Mouse (Mus musculus): Measurements from ENCODE around the gene Mtss1l.

Gene Mtss1l

GRCm38 (mm10) chr8:110741816-110742451 is 20.7 kb downstream of the Mtss1l start:
- DNase-seq = peak; percentile 52 to 55

- DNase-seq = peak in 1 of 2 experiments; percentile 20
These were observed 21.2 kb downstream of the Mtss1l start for GRCm38 (mm10) chr8:110742452-110742818.

GRCm38 (mm10) chr8:110745162-110745561 is 23.9 kb downstream of the Mtss1l start:
- DNase-seq = no peak

DNA sequence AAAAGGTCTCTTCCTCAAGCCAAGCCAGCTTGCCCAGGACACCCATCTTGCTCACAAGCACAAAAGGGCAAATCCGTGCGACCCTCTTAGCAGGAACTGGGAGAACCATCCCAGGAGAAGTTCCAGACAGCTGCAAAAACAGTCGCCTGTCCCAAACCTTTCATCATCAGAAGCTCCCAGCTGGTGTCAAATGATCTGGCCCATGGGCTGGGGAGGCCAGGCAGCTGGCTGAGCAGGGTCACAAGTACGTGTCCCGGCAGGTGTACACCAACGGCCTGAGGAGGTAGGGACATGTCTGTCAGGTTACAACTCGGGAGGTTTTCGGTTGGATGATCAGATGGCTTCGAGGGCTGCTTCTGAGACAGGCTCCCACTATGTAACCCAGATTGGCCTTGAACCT is 25.4 kb downstream of the Mtss1l start:
- no peak for DNase-seq

GRCm38 (mm10) chr8:110749500-110750170 is 28.4 kb downstream of the Mtss1l start:
- peak; percentile 78 to 90 for DNase-seq

- no peak for DNase-seq
These were observed 29.0 kb downstream of the Mtss1l start for GRCm38 (mm10) chr8:110750269-110750668.

- no peak for DNase-seq
These were observed 30.2 kb downstream of the Mtss1l start for GRCm38 (mm10) chr8:110751490-110751889.

DNA sequence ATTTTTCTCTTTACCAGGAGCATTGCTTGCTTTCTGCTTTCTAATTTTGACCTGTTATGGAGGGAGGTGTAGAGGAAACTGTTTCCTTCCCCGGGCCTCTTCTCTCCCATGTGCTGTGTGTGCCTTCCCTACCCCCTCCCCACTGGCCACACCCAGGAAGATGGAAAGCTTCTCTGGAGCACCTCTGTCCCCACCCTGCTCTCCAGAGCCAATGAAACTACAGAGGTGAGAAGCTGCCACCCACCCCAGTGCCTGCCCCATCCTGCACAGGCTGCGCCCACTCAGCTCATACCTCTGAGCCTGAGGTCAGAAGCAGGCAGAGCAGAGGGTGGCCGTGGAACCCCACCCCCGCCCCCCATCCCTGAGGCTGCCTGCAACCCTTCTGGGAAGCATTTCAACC is 33.4 kb downstream of the Mtss1l start:
- DNase-seq = no peak

DNA sequence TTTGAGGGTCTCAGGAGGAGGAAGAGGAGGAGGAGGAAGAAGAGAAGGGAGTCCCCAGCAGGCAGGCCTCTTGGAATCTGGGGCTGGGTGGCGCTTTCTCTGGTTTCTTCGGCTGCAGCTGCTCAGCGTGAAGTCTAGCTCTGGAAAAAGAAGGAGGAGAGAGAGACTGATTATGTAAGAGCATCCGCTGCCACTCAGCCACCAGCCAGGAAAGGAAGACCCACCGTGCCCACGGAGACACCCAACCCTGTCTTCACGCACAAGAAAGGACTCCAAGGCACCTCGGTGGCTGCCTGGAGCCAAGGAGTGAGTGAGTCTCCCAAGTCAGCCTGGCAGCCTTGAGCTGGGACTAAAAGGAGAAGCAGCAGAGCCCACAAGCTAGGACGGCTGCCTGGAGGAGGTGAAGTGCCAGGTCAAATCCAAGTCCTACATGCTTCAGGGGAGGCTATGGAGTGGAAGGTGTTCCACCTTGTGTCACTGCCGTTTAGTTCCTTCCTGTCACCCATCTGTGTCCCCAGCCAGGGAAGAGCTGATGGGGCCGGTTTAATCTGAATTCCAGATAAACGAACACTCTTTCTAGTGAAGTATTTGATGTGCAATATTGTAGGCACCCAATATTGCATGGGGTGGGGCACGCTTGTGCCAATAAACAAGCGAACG is 34.4 kb downstream of the Mtss1l start:
- no peak for DNase-seq

GRCm38 (mm10) chr8:110756196-110756595 is 34.9 kb downstream of the Mtss1l start:
- DNase-seq = no peak

- no peak for DNase-seq
These were observed 39.1 kb downstream of the Mtss1l start for GRCm38 (mm10) chr8:110760280-110760940.

GRCm38 (mm10) chr8:110761185-110761584 is 39.9 kb downstream of the Mtss1l start:
- DNase-seq = no peak

GRCm38 (mm10) chr8:110761988-110762387 is 40.7 kb downstream of the Mtss1l start:
- no peak for DNase-seq

GRCm38 (mm10) chr8:110764671-110765070 is 43.4 kb downstream of the Mtss1l start:
- DNase-seq = no peak

- DNase-seq = peak; percentile 62 to 63
These were observed 46.0 kb downstream of the Mtss1l start for GRCm38 (mm10) chr8:110767261-110767660.

- DNase-seq = no peak
These were observed 51.2 kb downstream of the Mtss1l start for GRCm38 (mm10) chr8:110772452-110772851.

DNA sequence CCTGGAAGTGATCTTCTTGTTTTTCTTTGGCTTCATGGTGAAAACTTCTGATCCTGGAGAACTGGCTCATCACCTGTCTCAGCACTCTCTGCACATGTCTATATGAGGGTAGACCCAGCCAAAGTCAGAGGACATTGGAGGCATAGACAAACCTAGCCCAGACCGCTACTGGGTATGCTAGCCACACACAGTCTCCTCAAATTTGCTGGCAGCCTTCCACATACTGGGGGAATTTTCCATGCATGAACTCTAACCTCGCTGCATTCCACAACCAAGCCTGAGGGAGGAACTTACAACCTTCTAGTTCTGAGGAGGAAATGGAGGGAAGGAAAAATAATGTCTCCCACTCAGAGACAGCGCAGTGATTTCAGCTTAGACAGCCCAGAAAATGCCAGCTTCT is 52.8 kb downstream of the Mtss1l start:
- no peak for DNase-seq

DNA sequence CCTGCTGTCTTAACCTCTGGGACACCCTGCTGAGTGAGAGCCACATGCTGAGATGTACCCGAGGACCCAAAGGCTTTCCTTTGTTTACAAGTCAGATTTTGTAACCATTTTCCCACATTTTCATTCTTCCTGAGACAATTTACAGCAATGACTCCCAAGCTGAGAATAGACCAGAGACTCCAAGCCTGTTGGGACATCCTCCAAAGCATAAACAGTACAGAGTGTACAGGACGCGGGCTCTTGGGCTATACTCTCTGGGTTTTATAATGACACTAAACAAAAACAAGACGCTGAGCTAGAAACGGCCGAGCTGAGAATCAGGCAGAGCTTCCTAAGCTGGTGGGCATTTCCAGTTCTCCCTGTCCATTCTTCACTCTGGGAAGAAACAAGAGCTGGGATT is 53.4 kb downstream of the Mtss1l start:
- no peak for DNase-seq

- peak in 1 of 2 experiments; percentile 31 for DNase-seq
These were observed 54.0 kb downstream of the Mtss1l start for GRCm38 (mm10) chr8:110775316-110775715.

DNA sequence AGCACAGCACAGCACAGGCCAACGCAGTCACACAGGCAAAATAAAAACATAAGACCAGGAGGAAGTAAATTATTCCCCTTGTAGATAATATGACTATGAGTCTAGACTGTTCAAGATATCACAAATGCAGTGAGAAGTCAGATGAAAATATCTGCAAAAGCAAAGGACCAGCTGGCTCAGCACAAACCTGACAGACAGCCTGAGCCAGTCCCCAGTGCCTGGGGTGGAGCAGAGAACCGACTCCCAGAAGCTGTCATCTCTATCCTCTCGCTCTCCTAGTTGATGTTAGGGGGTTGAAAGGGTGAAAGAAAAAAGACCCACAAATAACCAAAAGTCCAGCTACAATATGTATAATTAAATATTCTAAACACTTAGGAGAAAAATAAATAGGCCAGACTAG is 54.4 kb downstream of the Mtss1l start:
- no peak for DNase-seq

- DNase-seq = no peak
These were observed 55.1 kb downstream of the Mtss1l start for GRCm38 (mm10) chr8:110776335-110776734.

- DNase-seq = no peak
These were observed 58.8 kb downstream of the Mtss1l start for GRCm38 (mm10) chr8:110779924-110780718.

- DNase-seq = no peak
These were observed 64.1 kb downstream of the Mtss1l start for GRCm38 (mm10) chr8:110785366-110785765.
